12 mouse cellular contexts compared by ENCODE assay signal in genomic region chr4:124770624-124771023, GRCm38 (mm10). TPM values are rescaled to one million over a fixed set of nuclear protein-coding genes. Genes with fewer than 3 reads are reported as not detected.
A peak's percentile ranks its signal among the peaks of the same experiment; 100 is the strongest.
DNase-seq lines count a peak whose midpoint lies in the region; ATAC-seq and TF ChIP-seq lines count a peak whose summit lies in the region.
"Had no signal": no experiment of that assay in that cellular context is flagged by ENCODE, and none has a peak within 500 bp of the region (broad histone marks: within the 10 kb centered on the region; RNA-seq: fewer than 3 reads in every experiment).

No protein-coding gene starts in this region.

- intact Hi-C loops in left cerebral cortex, adult 2 months (cut with DNase I): no loop called here

- TF ChIP-seq POLR2A in kidney, adult 2 months (IDR thresholded peaks at IDR 0.05; ENCODE audit: low read depth, low read length): no peak
- TF ChIP-seq POLR2A in cerebellum, adult 2 months (IDR thresholded peaks at IDR 0.05; ENCODE audit: borderline replicate concordance, insufficient read depth, low read length): no peak

- ATAC-seq in kidney, embryonic 15.5 days (replicated peaks; ENCODE audit: low FRiP score): no peak
- ATAC-seq in erythroblast, adult 5-6 weeks (replicated peaks; ENCODE audit: low FRiP score, poor library complexity, severe bottlenecking): no peak
- ATAC-seq: forebrain, embryonic 13.5 days; midbrain, embryonic 16.5 days had no signal

- no peaks in the 10 kb centered on the region for H3K27me3 ChIP-seq in kidney, adult 2 months (replicated peaks; ENCODE audit: control insufficient read depth, insufficient read depth, low read length)
- H3K27me3 ChIP-seq in kidney, embryonic 15.5 days: no peaks in the 10 kb centered on the region
- no peaks in the 10 kb centered on the region for H3K27me3 ChIP-seq in cerebellum, adult 2 months (ENCODE audit: control insufficient read depth, insufficient read depth, low read length)
- H3K27me3 ChIP-seq: CH12.LX; forebrain, embryonic 13.5 days had no signal

- WGBS in kidney, adult 2 months: 65% methylated on average over 5 of the region's 5 CpGs
- WGBS in kidney, embryonic 15.5 days: 73% methylated on average over 5 of the region's 5 CpGs
- WGBS in cerebellum, adult 2 months: 13% methylated on average over 5 of the region's 5 CpGs

- no peak overlapping the region for H3K27ac ChIP-seq in kidney, adult 2 months (ENCODE audit: insufficient read depth, low read depth, low read length)
- no peak overlapping the region for H3K27ac ChIP-seq in kidney, embryonic 15.5 days
- H3K27ac ChIP-seq in cerebellum, adult 2 months (ENCODE audit: insufficient read depth, low read length): peak overlapping the region; percentile 79
- H3K27ac ChIP-seq in left cerebral cortex, adult 2 months: no peak overlapping the region
- H3K27ac ChIP-seq: forebrain, embryonic 13.5 days had no signal

- H3K4me2 ChIP-seq in kidney, embryonic 15.5 days: no peak overlapping the region
- H3K4me2 ChIP-seq: forebrain, embryonic 13.5 days had no signal

- H3K36me3 ChIP-seq in kidney, adult 2 months (ENCODE audit: control insufficient read depth, insufficient read depth, low read length): no peaks in the 10 kb centered on the region
- no peaks in the 10 kb centered on the region for H3K36me3 ChIP-seq in kidney, embryonic 15.5 days

- peaks cover 25% of the 10 kb centered on the region for H3K4me1 ChIP-seq in kidney, adult 2 months (ENCODE audit: control insufficient read depth, insufficient read depth, low read length)
- H3K4me1 ChIP-seq in kidney, embryonic 15.5 days: peaks cover 3% of the 10 kb centered on the region; the same call in 1 of the 2 replicates
- H3K4me1 ChIP-seq in cerebellum, adult 2 months (ENCODE audit: control insufficient read depth, insufficient read depth, low read length): peaks cover 24% of the 10 kb centered on the region
- H3K4me1 ChIP-seq: forebrain, embryonic 13.5 days had no signal

- no peak overlapping the region for H3K9ac ChIP-seq in kidney, embryonic 15.5 days
- H3K9ac ChIP-seq: forebrain, embryonic 13.5 days had no signal

- TF ChIP-seq CTCF in kidney, adult 2 months (conservative IDR thresholded peaks at IDR 0.05; ENCODE audit: insufficient read depth, insufficient read length, low read depth, low read length): 0 out of 2 replicates have a peak, but pooled peaks have one; percentile 6
- TF ChIP-seq CTCF in cerebellum, adult 2 months (IDR thresholded peaks at IDR 0.05; ENCODE audit: borderline replicate concordance, insufficient read depth, low read depth, low read length): peak; percentile 61
- TF ChIP-seq CTCF in left cerebral cortex, adult 2 months (IDR thresholded peaks at IDR 0.05): peak; percentile 48

- no peak for DNase-seq in kidney, adult 2 months
- DNase-seq in 416B (ENCODE audit: low read depth): peak; percentile 69
- DNase-seq in cerebellum, adult 2 months: peak; percentile 60 to 87
- DNase-seq in left cerebral cortex, adult 2 months (ENCODE audit: extremely low spot score in 1 of 2, low spot score in 2 of 2): no peak
- no peak for DNase-seq in adrenal gland, adult 8-10 months
- no peak for DNase-seq in lung, postnatal 10 days
- DNase-seq: lung, adult 2 months had no signal

- H3K4me3 ChIP-seq in kidney, adult 2 months (ENCODE audit: insufficient read depth, low read depth, low read length): no peak overlapping the region
- H3K4me3 ChIP-seq in kidney, embryonic 15.5 days (replicated peaks): no peak overlapping the region
- no peak overlapping the region for H3K4me3 ChIP-seq in cerebellum, adult 2 months (replicated peaks; ENCODE audit: insufficient read depth, low read depth, low read length)
- H3K4me3 ChIP-seq in left cerebral cortex, adult 2 months: no peak overlapping the region
- H3K4me3 ChIP-seq: forebrain, embryonic 13.5 days had no signal

- no peaks in the 10 kb centered on the region for H3K9me3 ChIP-seq in kidney, embryonic 15.5 days (replicated peaks)
- H3K9me3 ChIP-seq: forebrain, embryonic 13.5 days had no signal

RNA-seq across cellular contexts. Expression of gene Inpp5b, which starts 29.0 kb away (rescaled TPM):
- 61.0 and 64.2 TPM in 2 replicates for polyA plus RNA-seq in kidney, adult 2 months (2012; rRNA removed)
- polyA plus RNA-seq in kidney, embryonic 15.5 days (2015; fragmentation: Nextera tagmentation; extraction: Ambion mirVana): 29.6 and 33.7 TPM in 2 replicates
- polyA plus RNA-seq in cerebellum, adult 2 months (2012; rRNA removed): 92.4 and 102 TPM in 2 replicates
- 10 to 100 TPM; 46.5 to 48.7 TPM for total RNA-seq in left cerebral cortex, adult 2 months (2021)
- total RNA-seq in adrenal gland, adult 8-10 months (2022): 10 to 100 TPM; 24.9 to 36.2 (median 29.7) TPM
- 27.3 and 37.0 TPM in 2 replicates for total RNA-seq in erythroblast, adult 5-6 weeks (2015; ENCODE audit: low replicate concordance)
- total RNA-seq in erythroblast, adult 5-6 weeks (2017; ENCODE audit: low replicate concordance): 15.2 and 15.8 TPM in 2 replicates

RNA-seq across cellular contexts. Expression of gene Mtf1, which starts 31.3 kb away (rescaled TPM):
- 7.5 and 8.9 TPM in 2 replicates for polyA plus RNA-seq in kidney, adult 2 months (2012; rRNA removed)
- 14.2 and 15.5 TPM in 2 replicates for polyA plus RNA-seq in kidney, embryonic 15.5 days (2015; fragmentation: Nextera tagmentation; extraction: Ambion mirVana)
- 14.9 and 17.0 TPM in 2 replicates for polyA plus RNA-seq in cerebellum, adult 2 months (2012; rRNA removed)
- total RNA-seq in left cerebral cortex, adult 2 months (2021): 10 to 100 TPM; 26.1 to 28.4 TPM
- 10 to 100 TPM; 24.8 to 33.8 (median 28.5) TPM for total RNA-seq in adrenal gland, adult 8-10 months (2022)
- total RNA-seq in erythroblast, adult 5-6 weeks (2015; ENCODE audit: low replicate concordance): 5.2 and 5.4 TPM in 2 replicates
- total RNA-seq in erythroblast, adult 5-6 weeks (2017; ENCODE audit: low replicate concordance): 8.6 and 17.4 TPM in 2 replicates

RNA-seq across cellular contexts. Expression of gene Sf3a3, which starts 56.0 kb away (rescaled TPM):
- 11.1 and 14.5 TPM in 2 replicates for polyA plus RNA-seq in kidney, adult 2 months (2012; rRNA removed)
- 171 and 175 TPM in 2 replicates for polyA plus RNA-seq in kidney, embryonic 15.5 days (2015; fragmentation: Nextera tagmentation; extraction: Ambion mirVana)
- 40.5 and 45.2 TPM in 2 replicates for polyA plus RNA-seq in cerebellum, adult 2 months (2012; rRNA removed)
- 10 to 100 TPM; 33.0 to 35.6 TPM for total RNA-seq in left cerebral cortex, adult 2 months (2021)
- total RNA-seq in adrenal gland, adult 8-10 months (2022): 10 to 100 TPM; 33.5 to 42.5 (median 37.2) TPM
- total RNA-seq in erythroblast, adult 5-6 weeks (2015; ENCODE audit: low replicate concordance): 14.2 and 24.2 TPM in 2 replicates
- total RNA-seq in erythroblast, adult 5-6 weeks (2017; ENCODE audit: low replicate concordance): 26.2 and 34.7 TPM in 2 replicates

Comparison
In these comparisons a context has a peak if more than half of its experiments do, and no peak if none do; other contexts are left out.
1. DNase-seq: peak in 416B (single experiment) and cerebellum, adult 2 months (2 of 2); none in kidney, adult 2 months (single experiment), left cerebral cortex, adult 2 months (0 of 2), adrenal gland, adult 8-10 months (single experiment) and lung, postnatal 10 days (single experiment).
2. CTCF ChIP-seq: peak in every context shown above with its lines; median percentile 61 in cerebellum, adult 2 months; 48 in left cerebral cortex, adult 2 months; 6 in kidney, adult 2 months.